Mouse (Mus musculus): Measurements from ENCODE around the gene Gm49380. TPM values are rescaled to one million over a fixed set of nuclear protein-coding genes. Genes with fewer than 3 reads are reported as not detected.
A peak's percentile ranks its signal among the peaks of the same experiment; 100 is the strongest.

Gm49380 gene
- polyA plus RNA-seq, 1 experiment from 2014 or later, result 0.17 TPM

DNA sequence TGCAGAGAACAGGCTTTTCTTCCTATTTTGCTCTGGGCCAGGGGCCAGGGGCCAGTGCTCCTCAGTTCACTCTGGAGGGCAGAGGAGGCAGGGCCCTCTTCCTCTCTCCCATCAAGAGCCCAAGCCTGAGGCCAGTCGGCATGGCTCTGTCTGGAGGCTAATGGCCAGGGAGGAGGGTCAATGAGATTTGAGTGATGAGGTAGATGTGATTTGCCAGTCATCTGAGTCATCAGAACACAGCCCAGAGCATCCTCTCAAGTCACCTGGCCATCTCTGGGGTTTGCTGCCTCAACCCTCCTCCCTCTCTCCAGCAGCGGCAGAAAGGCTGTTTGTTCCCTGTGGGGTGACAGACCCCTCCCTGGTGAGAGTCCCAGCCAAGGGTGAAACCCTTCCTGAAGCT is 20.0 kb upstream of the Gm49380 start:
- Histone ChIP-seq H3K9ac (peak overlapping the region; percentile 29), H3K27ac (peak overlapping the region; percentile 87)
- no peak for ATAC-seq (replicated peaks; ENCODE audit: low FRiP score)

DNA sequence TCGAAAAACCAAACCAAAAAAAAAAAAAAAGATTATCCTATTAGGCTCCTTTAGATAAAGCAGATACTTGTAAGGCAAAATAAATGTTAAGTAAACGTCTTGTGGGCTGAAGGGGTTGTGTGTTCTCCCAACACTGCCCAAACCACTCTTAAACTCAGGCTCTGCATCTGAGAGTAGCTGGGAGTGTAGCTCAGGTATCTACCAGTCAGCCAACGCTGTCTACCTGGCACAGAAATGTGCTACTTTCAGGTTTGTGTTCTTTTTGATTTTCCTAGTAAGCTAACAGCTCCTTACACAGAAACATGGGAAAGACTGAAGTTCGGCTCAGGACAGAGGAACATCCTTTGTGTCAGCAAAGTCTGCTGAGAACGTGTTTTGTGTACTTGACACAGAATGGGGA is 18.9 kb upstream of the Gm49380 start:
- Histone ChIP-seq H3K36me3 (peaks cover 6% of the 10 kb centered on the region; the same call in 1 of the 2 replicates), H3K4me3 (replicated peaks) (no peak overlapping the region), H3K27me3 (peaks cover 7% of the 10 kb centered on the region), H3K4me1 (peaks cover 81% of the 10 kb centered on the region), H3K27ac (peak overlapping the region; percentile 90), H3K9ac (no peak overlapping the region), H3K9me3 (replicated peaks) (no peaks in the 10 kb centered on the region), H3K4me2 (0 out of 2 replicates have a peak overlapping the region, but pooled peaks have one; percentile 92)
- 69% methylated on average over 5 of the region's 5 CpGs for WGBS
- no peak for ATAC-seq (replicated peaks; ENCODE audit: low FRiP score)

More for the DNA sequence above, 20.0 kb upstream of the Gm49380 start:
- peak overlapping the region; percentile 63 for H3K4me3 ChIP-seq (replicated peaks)
- H3K27me3 ChIP-seq, result peaks cover 7% of the 10 kb centered on the region
- H3K9me3 ChIP-seq (replicated peaks), result no peaks in the 10 kb centered on the region
- H3K4me2 ChIP-seq, result peak overlapping the region; percentile 92
- WGBS, result 0% methylated on average over 2 of the region's 2 CpGs
- peaks cover 86% of the 10 kb centered on the region for H3K4me1 ChIP-seq
- peaks cover 14% of the 10 kb centered on the region for H3K36me3 ChIP-seq

DNA sequence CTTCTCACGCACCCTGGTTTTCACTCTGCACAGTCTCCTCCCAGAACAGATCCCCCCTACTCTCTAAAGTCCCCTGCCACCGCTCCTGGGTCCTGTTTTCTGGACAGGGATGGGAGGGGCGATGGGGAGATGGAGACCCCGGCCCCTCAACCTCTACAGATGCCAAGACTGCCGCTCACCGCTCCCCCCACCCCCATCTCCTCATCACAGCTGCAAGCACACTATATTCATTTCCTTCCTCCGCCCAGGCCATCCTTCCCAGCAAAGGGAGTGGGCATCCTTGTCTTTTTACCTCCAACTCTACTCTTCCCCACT is 17.9 kb upstream of the Gm49380 start:
- Histone ChIP-seq H3K4me3 (replicated peaks) (no peak overlapping the region), H3K36me3 (no peaks in the 10 kb centered on the region), H3K27me3 (peaks cover 7% of the 10 kb centered on the region), H3K9ac (no peak overlapping the region), H3K4me1 (peaks cover 80% of the 10 kb centered on the region), H3K9me3 (replicated peaks) (no peaks in the 10 kb centered on the region), H3K4me2 (peak overlapping the region; percentile 70), H3K27ac (peak overlapping the region; percentile 90)
- 44% methylated on average over 7 of the region's 7 CpGs for WGBS
- no peak for ATAC-seq (replicated peaks; ENCODE audit: low FRiP score)

DNA sequence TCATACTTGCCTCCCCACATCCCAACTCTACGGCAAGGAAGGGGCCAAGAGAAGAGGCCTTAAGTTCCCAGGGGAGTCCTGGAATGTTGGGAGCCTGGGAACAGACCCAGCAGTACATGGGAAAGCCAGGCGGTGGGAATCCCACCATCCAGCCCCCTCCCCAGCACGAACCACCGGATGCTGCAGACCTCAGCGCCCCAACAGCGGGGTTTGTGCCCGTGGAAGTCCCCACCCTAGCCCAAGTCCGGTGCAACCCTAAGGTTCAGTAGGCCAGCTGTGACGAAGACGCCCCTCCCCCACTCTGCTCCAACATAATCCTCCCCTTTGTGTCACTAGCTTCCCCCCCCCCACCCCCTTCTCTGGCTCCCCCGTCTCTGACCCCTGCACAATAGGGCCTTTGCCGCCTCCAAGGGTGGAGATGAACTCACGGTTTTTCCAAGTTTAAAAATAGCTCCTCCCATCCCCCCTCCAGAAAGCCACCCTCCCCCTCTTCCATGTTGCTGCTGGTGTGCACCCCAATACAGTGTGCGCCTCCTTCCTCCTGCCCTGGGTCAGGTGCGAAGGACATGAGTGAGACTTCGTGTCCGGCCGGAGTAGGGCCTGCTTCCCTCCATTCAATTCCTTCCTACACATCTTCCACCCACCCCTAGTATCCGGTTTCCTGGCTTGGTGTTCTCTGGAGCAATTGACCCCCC is 17.4 kb upstream of the Gm49380 start:
- no peaks in the 10 kb centered on the region for H3K36me3 ChIP-seq
- H3K4me3 ChIP-seq (replicated peaks), result peak overlapping the region; percentile 37
- H3K4me2 ChIP-seq, result peak overlapping the region; percentile 70
- no peak overlapping the region for H3K9ac ChIP-seq
- no peaks in the 10 kb centered on the region for H3K9me3 ChIP-seq (replicated peaks)
- H3K27ac ChIP-seq, result peak overlapping the region; percentile 90
- peaks cover 7% of the 10 kb centered on the region for H3K27me3 ChIP-seq
- H3K4me1 ChIP-seq, result peaks cover 80% of the 10 kb centered on the region
- peak; percentile 28; the same call in 1 of the 2 replicates for ATAC-seq (replicated peaks; ENCODE audit: low FRiP score)
- 18% methylated on average over 19 of the region's 19 CpGs for WGBS

DNA sequence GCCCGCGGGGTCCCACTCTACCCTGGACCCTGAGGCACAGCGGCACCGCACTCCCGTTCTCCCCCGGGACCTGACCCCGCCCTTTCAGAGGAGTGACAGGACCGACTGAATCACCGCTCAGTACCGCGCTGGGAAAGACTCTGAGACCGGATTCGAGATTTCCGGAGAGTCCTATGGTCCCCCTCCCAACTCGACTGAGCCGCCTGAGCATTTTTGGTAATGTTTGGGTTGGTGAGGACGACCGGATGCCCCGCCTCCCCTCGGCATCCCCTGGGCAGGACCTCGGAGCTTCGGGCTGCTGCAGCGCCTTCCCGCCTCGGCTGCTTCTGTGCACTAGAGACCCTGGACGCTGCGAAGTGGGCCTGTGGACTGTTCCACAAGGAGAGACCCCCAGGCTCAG is 16.7 kb upstream of the Gm49380 start:
- WGBS, result under 1% methylated on average over 27 of the region's 27 CpGs
- H3K9ac ChIP-seq, result peak overlapping the region; percentile 44
- H3K9me3 ChIP-seq (replicated peaks), result no peaks in the 10 kb centered on the region
- H3K36me3 ChIP-seq, result no peaks in the 10 kb centered on the region
- H3K4me1 ChIP-seq, result peaks cover 80% of the 10 kb centered on the region
- peaks cover 7% of the 10 kb centered on the region for H3K27me3 ChIP-seq
- H3K4me2 ChIP-seq, result peak overlapping the region; percentile 70
- H3K27ac ChIP-seq, result peak overlapping the region; percentile 90
- peak overlapping the region; percentile 37 for H3K4me3 ChIP-seq (replicated peaks)
- ATAC-seq (replicated peaks; ENCODE audit: low FRiP score), result peak; percentile 50

DNA sequence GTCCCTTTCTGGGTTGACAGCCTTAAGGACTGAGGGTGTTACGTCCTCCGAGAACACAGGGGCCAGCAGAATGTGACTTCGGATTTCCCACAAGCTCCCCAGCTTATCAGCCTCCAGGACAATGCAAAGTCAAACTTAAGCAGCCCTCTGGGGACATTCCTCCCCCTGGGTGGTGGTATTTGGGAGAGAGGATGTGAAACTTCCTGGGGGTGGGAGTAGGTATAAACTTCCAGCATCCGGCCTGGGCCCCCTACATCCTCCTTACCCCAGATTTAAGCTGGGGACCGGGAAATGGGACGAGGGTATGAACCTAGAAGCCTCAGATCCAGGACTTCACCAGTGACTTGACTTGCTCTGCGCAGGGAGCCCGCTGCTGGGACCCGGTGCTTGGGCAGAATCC is 16.3 kb upstream of the Gm49380 start:
- Histone ChIP-seq H3K9ac (peak overlapping the region; percentile 44), H3K4me2 (peak overlapping the region; percentile 70), H3K27ac (peak overlapping the region; percentile 90), H3K4me3 (replicated peaks) (peak overlapping the region; percentile 37), H3K9me3 (replicated peaks) (no peaks in the 10 kb centered on the region), H3K36me3 (no peaks in the 10 kb centered on the region), H3K27me3 (peaks cover 7% of the 10 kb centered on the region), H3K4me1 (peaks cover 80% of the 10 kb centered on the region)
- WGBS, result 9% methylated on average over 9 of the region's 9 CpGs
- no peak for ATAC-seq (replicated peaks; ENCODE audit: low FRiP score)

DNA sequence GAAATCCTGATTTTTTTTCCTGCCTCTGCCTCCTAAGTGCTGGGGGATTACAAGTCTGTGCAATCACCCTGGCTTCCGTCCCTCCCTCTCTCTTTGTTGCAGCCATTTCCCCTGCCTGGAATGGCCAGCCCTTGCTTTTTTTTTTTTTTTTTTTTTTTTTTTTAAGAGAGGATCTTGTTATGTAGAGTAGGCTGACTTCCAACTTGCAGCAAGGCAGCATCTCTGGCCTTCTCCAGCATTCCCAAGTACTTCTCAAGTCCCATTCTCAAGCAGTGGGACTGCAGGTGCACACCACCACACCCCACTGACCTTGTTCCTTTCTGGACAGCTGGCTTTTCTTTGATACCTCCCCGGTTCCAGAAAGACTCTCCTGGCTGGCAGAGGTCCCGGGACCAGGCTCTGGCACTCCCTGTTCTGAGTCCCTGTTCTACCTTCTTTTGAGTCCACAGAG is 14.1 kb upstream of the Gm49380 start:
- Histone ChIP-seq H3K27ac (peak overlapping the region; percentile 33), H3K9ac (no peak overlapping the region)

DNA sequence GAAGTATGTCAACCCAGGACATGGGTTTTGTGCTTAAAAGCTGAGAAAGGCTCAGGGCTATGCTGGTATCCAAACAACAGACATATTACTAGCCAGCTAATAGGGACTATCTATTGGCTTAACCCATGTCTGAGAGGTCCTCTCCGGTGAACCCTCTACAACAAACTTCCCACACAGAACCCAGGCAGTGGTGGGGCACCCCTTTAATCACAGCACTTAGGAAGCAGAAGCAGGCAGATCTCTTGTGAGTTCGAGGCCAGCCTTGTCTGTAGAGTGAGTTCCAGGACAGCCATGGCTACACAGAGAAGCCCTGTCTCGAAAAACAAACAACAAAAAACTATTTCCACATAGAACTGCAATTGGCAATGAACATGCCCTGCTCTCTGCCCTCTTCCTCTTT is 13.4 kb upstream of the Gm49380 start:
- peak overlapping the region; percentile 76 for H3K27ac ChIP-seq
- H3K27me3 ChIP-seq, result no peaks in the 10 kb centered on the region
- 85% methylated on average over 3 of the region's 3 CpGs for WGBS
- H3K9ac ChIP-seq, result no peak overlapping the region
- H3K4me3 ChIP-seq (replicated peaks), result no peak overlapping the region
- no peak overlapping the region for H3K4me2 ChIP-seq
- H3K36me3 ChIP-seq, result no peaks in the 10 kb centered on the region
- ATAC-seq (replicated peaks; ENCODE audit: low FRiP score), result no peak
- peaks cover 53% of the 10 kb centered on the region for H3K4me1 ChIP-seq
- H3K9me3 ChIP-seq (replicated peaks), result no peaks in the 10 kb centered on the region

More for the DNA sequence above, 14.1 kb upstream of the Gm49380 start:
- Histone ChIP-seq H3K36me3 (no peaks in the 10 kb centered on the region), H3K4me1 (peaks cover 58% of the 10 kb centered on the region), H3K9me3 (replicated peaks) (no peaks in the 10 kb centered on the region), H3K27me3 (no peaks in the 10 kb centered on the region), H3K4me3 (replicated peaks) (no peak overlapping the region), H3K4me2 (no peak overlapping the region)
- no peak for ATAC-seq (replicated peaks; ENCODE audit: low FRiP score)
- 54% methylated on average over 3 of the region's 3 CpGs for WGBS

DNA sequence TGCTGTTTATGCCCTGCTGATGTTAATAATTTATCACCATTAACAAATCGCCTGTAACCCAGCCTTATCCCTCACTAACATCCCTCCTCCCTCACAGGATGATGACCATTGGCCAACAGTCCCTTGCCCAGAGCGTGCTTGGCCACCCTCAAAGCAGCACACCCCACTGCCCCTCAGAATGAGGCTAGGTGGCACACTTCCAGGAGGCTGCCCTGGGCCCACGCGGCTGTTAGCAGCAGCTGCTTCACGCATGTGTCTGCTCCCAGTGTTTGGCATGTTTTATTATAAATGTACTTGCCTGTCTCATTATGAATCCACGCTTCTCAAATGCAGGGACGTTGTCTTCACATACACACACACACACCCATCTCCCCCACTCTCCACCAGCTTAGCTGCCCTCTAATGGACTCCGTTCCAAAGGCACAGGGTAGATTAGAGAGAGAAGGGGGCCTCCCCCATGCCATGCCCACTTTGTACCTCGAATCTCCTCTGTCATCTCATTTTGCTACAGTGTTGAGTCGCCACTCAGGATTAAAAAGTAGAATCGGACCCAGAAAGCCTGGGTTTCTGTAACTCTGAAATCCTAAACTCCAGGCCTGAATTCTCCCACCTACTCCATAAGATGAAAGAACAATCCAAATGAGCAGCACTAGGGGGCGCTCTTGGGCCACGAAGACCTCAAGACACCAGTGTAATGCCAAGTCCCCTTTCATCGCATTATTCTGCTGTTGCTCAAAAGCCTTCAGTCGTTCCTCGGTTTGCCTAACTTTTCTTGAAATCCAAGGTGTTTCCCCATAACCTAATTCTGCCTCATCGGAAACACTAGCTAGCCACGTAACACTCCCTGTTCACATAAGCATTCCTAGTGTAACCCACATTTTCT is 12.5 kb upstream of the Gm49380 start:
- peak overlapping the region; percentile 39 for H3K4me2 ChIP-seq
- H3K36me3 ChIP-seq, result no peaks in the 10 kb centered on the region
- ATAC-seq (replicated peaks; ENCODE audit: low FRiP score), result peak; percentile 52; the same call in 1 of the 2 replicates
- peak overlapping the region; percentile 76 for H3K27ac ChIP-seq
- H3K27me3 ChIP-seq, result no peaks in the 10 kb centered on the region
- H3K9me3 ChIP-seq (replicated peaks), result no peaks in the 10 kb centered on the region
- H3K4me1 ChIP-seq, result peaks cover 44% of the 10 kb centered on the region
- 0 out of 2 replicates have a peak overlapping the region, but pooled peaks have one; percentile 8 for H3K9ac ChIP-seq
- 24% methylated on average over 18 of the region's 18 CpGs for WGBS
- H3K4me3 ChIP-seq (replicated peaks), result no peak overlapping the region

DNA sequence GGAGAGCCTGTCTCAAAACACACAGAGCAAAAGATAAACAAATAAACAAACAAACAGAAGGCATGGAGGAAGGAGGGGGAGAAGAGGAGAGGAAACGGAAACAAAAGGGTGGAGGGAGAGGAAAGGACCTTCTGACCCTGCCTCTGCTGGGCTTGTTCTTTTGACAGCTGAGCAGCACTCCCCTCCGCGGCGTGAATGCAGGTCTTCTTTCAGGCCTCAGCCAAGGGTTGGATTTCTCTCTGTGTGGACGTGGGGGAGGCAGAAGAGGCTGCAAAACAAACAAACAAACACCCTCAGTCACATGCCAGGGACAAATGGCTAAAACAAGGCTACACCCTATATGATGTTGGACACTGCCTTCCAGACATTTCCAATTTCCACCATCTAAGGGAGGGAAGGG is 11.7 kb upstream of the Gm49380 start:
- ATAC-seq (replicated peaks; ENCODE audit: low FRiP score), result no peak; the same call in 1 of the 2 replicates
- no peak overlapping the region for H3K9ac ChIP-seq
- no peaks in the 10 kb centered on the region for H3K36me3 ChIP-seq
- peak overlapping the region; percentile 69 for H3K27ac ChIP-seq
- H3K4me2 ChIP-seq, result 0 out of 2 replicates have a peak overlapping the region, but pooled peaks have one; percentile 9
- no peak overlapping the region for H3K4me3 ChIP-seq (replicated peaks)
- peaks cover 36% of the 10 kb centered on the region for H3K4me1 ChIP-seq
- no peaks in the 10 kb centered on the region for H3K9me3 ChIP-seq (replicated peaks)
- WGBS, result 12% methylated on average over 5 of the region's 5 CpGs
- no peaks in the 10 kb centered on the region for H3K27me3 ChIP-seq

DNA sequence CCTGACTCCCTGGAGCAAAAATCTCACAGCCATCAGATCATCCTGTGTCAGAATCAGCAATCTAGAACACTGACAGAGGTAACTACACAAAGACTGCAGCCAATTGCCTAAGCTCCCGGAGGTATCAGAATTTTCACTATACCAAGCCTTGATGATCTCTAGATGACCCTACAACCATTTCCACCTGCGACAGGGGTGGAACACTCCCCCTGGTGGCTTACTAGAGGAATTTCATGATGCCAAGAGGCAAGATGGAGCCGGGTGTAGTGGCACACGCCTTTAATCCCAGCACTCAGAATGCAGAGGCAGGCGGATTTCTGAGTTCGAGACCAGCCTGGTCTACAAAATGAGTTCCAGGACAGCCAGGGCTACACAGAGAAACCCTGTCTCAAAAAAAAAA is 11.0 kb upstream of the Gm49380 start:
- no peak overlapping the region for H3K9ac ChIP-seq
- H3K27me3 ChIP-seq, result no peaks in the 10 kb centered on the region
- 72% methylated on average over 6 of the region's 6 CpGs for WGBS
- no peaks in the 10 kb centered on the region for H3K36me3 ChIP-seq
- H3K9me3 ChIP-seq (replicated peaks), result no peaks in the 10 kb centered on the region
- H3K4me1 ChIP-seq, result peaks cover 29% of the 10 kb centered on the region
- no peak overlapping the region for H3K27ac ChIP-seq
- H3K4me3 ChIP-seq (replicated peaks), result no peak overlapping the region
- H3K4me2 ChIP-seq, result no peak overlapping the region
- ATAC-seq (replicated peaks; ENCODE audit: low FRiP score), result no peak

DNA sequence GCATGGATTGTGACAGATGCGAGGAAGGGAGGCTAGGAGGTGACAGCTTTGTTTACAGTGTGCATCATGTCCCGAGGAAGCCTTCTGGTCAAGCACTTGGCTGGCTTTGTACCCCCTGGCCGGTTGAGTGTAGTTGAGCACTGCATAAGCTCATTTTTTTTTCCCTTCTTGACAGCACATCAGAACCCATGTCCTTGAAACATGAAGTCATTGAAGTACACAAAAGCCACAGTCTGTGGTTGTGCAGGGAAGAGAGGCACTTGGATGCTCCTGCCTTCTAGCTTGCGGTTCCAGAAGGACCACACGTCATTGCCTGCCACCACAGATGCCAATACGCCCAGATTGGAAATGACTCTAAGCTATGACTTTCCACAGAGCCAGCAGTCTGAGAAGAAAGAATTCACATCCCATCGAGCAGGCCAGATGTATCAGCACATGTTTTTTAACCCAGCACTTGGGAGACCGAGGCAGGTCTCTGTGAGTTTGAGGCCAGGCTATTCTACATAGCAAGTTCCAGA is 6.7 kb upstream of the Gm49380 start:
- no peaks in the 10 kb centered on the region for H3K36me3 ChIP-seq
- no peak for ATAC-seq (replicated peaks; ENCODE audit: low FRiP score)
- no peaks in the 10 kb centered on the region for H3K9me3 ChIP-seq (replicated peaks)
- H3K4me3 ChIP-seq (replicated peaks), result no peak overlapping the region
- 73% methylated on average over 8 of the region's 8 CpGs for WGBS
- H3K4me1 ChIP-seq, result peaks cover 4% of the 10 kb centered on the region
- no peak overlapping the region for H3K27ac ChIP-seq
- H3K27me3 ChIP-seq, result no peaks in the 10 kb centered on the region
- H3K4me2 ChIP-seq, result no peak overlapping the region
- H3K9ac ChIP-seq, result no peak overlapping the region
